Mouse (Mus musculus) liver, embryonic 14.5 days (tissue): Measurements from ENCODE around the gene Fmnl2. TPM values are rescaled to one million over a fixed set of nuclear protein-coding genes. Genes with fewer than 3 reads are reported as not detected.

Source experiments
- ATAC-seq: fragments of 200-750 bp; cut with Nextera tagmentation; 2 replicates; pipeline ENCODE4 v1.8.0; 2017; ENCODE audit warnings: moderate number of reproducible peaks, mild to moderate bottlenecking, moderate library complexity; ENCODE audit not compliant: insufficient read depth
- DNase-seq, 3 experiments: peaks; one replicate each; pipeline ENCODE4 v3.0.0-alpha.2; 2012 to 2013; ENCODE audit warnings: low read depth in 3 of 3, low spot score in 3 of 3
- H3K27ac ChIP-seq: fragments of 300-500 bp; sonication (generic); 2 replicates; pipeline ENCODE4 v1.5.1; 2014; ENCODE audit warnings: moderate library complexity, mild to moderate bottlenecking, control low read depth, inconsistent platforms
- H3K27me3 ChIP-seq: fragments of 300-500 bp; sonication (generic); 2 replicates; pipeline ENCODE4 v1.6.1; 2014; ENCODE audit warnings: mild to moderate bottlenecking, low read length, moderate library complexity; ENCODE audit not compliant: control insufficient read depth, insufficient read depth
- H3K36me3 ChIP-seq: fragments of 300-500 bp; sonication (generic); replicated peaks from 2 replicates; pipeline ENCODE4 v1.6.1; 2014; ENCODE audit warnings: low read depth; ENCODE audit not compliant: control insufficient read depth, insufficient read depth
- H3K4me1 ChIP-seq, 2 experiments: fragments of 200-500 bp in 1 of 2; fragments of 300-500 bp in 1 of 2; sonication (generic) in 1 of 2; replicated peaks; 2 replicates each; pipeline ENCODE4 v1.6.1; 2012 to 2014; ENCODE audit warnings: antibody characterized with exemption in 1 of 2, inconsistent platforms in 1 of 2, low read length in 1 of 2; ENCODE audit not compliant: control insufficient read depth in 2 of 2, insufficient read depth in 2 of 2
- H3K4me2 ChIP-seq: fragments of 300-500 bp; sonication (generic); 2 replicates; pipeline ENCODE4 v1.6.1; 2014; ENCODE audit warnings: low read depth, mild to moderate bottlenecking, control low read depth, moderate library complexity
- H3K4me3 ChIP-seq, 2 experiments: fragments of 200-500 bp in 1 of 2; fragments of 300-500 bp in 1 of 2; sonication (generic) in 1 of 2; 2 replicates each; pipeline ENCODE4 v1.5.1; 2012 to 2014; ENCODE audit warnings: low read depth in 2 of 2, low read length in 2 of 2, mild to moderate bottlenecking in 2 of 2, control low read depth in 1 of 2, inconsistent platforms in 1 of 2, moderate library complexity in 1 of 2; ENCODE audit not compliant: insufficient read depth in 1 of 2
- H3K9ac ChIP-seq: fragments of 300-500 bp; sonication (generic); replicated peaks from 2 replicates; pipeline ENCODE4 v1.6.1; 2014; ENCODE audit warnings: mild to moderate bottlenecking, control low read depth, moderate library complexity
- H3K9me3 ChIP-seq: fragments of 300-500 bp; sonication (generic); 2 replicates; pipeline ENCODE4 v1.6.1; 2016; ENCODE audit warnings: low read length, mixed read lengths; ENCODE audit not compliant: control insufficient read depth
- CTCF ChIP-seq: IDR thresholded peaks from 2 replicates; pipeline ENCODE4 v1.5.1; 2016; ENCODE audit warnings: antibody characterized with exemption, low read depth, control low read depth
- EP300 ChIP-seq: IDR thresholded peaks from 2 replicates; pipeline ENCODE4 v1.6.1; 2016; ENCODE audit warnings: antibody characterized with exemption, low read depth
- WGBS: fragments of 180-500 bp; shearing (Covaris S2); extraction: QIAGEN DNeasy Blood & Tissue Kit; methylation state at CpG from one replicate; pipeline ENCODE4 v1.1.7; 2014; ENCODE audit not compliant: insufficient replicate concordance; 5-methylcytosine and 5-hydroxymethylcytosine counted together
- polyA plus RNA-seq, 2 experiments: library from polyadenylated mRNA; depleted of rRNA in 1 of 2; stranded (reverse) in 1 of 2; unstranded in 1 of 2; fragments of >200 nt; fragmentation: Nextera tagmentation in 1 of 2; extraction: Ambion mirVana in 1 of 2; gene quantifications; 2 replicates each; pipeline versions ENCODE4 v1.2.1 to v1.2.3; 2012 to 2014

Fmnl2 gene
- polyA plus RNA-seq, 2 experiments: 0.39 to 0.79 TPM

- H3K4me3 ChIP-seq: no peak overlapping the region
- no peak overlapping the region for H3K9ac ChIP-seq
- no peak for ATAC-seq
These were observed 121.7 kb downstream of the Fmnl2 start for GRCm38 (mm10) chr2:52979280-52979763.

GRCm38 (mm10) chr2:52981126-52981525 lies 123.5 kb downstream of the Fmnl2 start:
- no peaks in the 10 kb centered on the region for H3K27me3 ChIP-seq
- DNase-seq (no peak), ATAC-seq (no peak)
- H3K27ac ChIP-seq: no peak overlapping the region
- WGBS: 67% methylated on average over 7 of the region's 7 CpGs
- H3K9ac ChIP-seq: no peak overlapping the region
- TF ChIP-seq CTCF (no peak), EP300 (no peak)
- H3K36me3 ChIP-seq: no peaks in the 10 kb centered on the region
- H3K9me3 ChIP-seq: no peaks in the 10 kb centered on the region
- no peaks in the 10 kb centered on the region; a peak in 1 of 4 replicates for H3K4me1 ChIP-seq
- no peak overlapping the region for H3K4me2 ChIP-seq
- no peak overlapping the region for H3K4me3 ChIP-seq

More at GRCm38 (mm10) chr2:52979280-52979763, 121.7 kb downstream of the Fmnl2 start:
- TF ChIP-seq CTCF: no peak
- no peak for TF ChIP-seq EP300
- Histone ChIP-seq H3K4me2 (no peak overlapping the region), H3K4me1 (no peaks in the 10 kb centered on the region), H3K9me3 (no peaks in the 10 kb centered on the region), H3K36me3 (no peaks in the 10 kb centered on the region), H3K27ac (no peak overlapping the region), H3K27me3 (no peaks in the 10 kb centered on the region)
- 48% methylated on average over 4 of the region's 4 CpGs for WGBS
- DNase-seq: no peak

GRCm38 (mm10) chr2:52981595-52981994 lies 123.9 kb downstream of the Fmnl2 start:
- no peaks in the 10 kb centered on the region for H3K27me3 ChIP-seq
- H3K4me2 ChIP-seq: no peak overlapping the region
- H3K4me3 ChIP-seq: no peak overlapping the region
- H3K36me3 ChIP-seq: no peaks in the 10 kb centered on the region
- WGBS: 68% methylated on average over 8 of the region's 8 CpGs
- H3K9me3 ChIP-seq: no peaks in the 10 kb centered on the region
- no peaks in the 10 kb centered on the region; a peak in 1 of 4 replicates for H3K4me1 ChIP-seq
- ATAC-seq (no peak), DNase-seq (no peak)
- no peak overlapping the region for H3K9ac ChIP-seq
- TF ChIP-seq CTCF (no peak), EP300 (no peak)
- no peak overlapping the region for H3K27ac ChIP-seq

GRCm38 (mm10) chr2:52982502-52982901 lies 124.8 kb downstream of the Fmnl2 start:
- ATAC-seq: no peak
- no peak for TF ChIP-seq CTCF
- TF ChIP-seq EP300: no peak
- Histone ChIP-seq H3K27ac (no peak overlapping the region), H3K27me3 (no peaks in the 10 kb centered on the region), H3K4me3 (no peak overlapping the region), H3K36me3 (no peaks in the 10 kb centered on the region), H3K9ac (no peak overlapping the region), H3K4me1 (peaks cover 0 to 1% of the 10 kb centered on the region in 2 experiments; a peak in 1 of 4 replicates), H3K4me2 (no peak overlapping the region), H3K9me3 (no peaks in the 10 kb centered on the region)
- no peak for DNase-seq
- WGBS: 69% methylated on average over 3 of the region's 3 CpGs

GRCm38 (mm10) chr2:52984556-52984955 lies 126.9 kb downstream of the Fmnl2 start:
- Histone ChIP-seq H3K9ac (no peak overlapping the region), H3K36me3 (no peaks in the 10 kb centered on the region), H3K27ac (no peak overlapping the region), H3K27me3 (no peaks in the 10 kb centered on the region), H3K4me1 (peaks cover 0 to 3% of the 10 kb centered on the region in 2 experiments; a peak in 1 of 4 replicates), H3K9me3 (no peaks in the 10 kb centered on the region), H3K4me2 (no peak overlapping the region), H3K4me3 (no peak overlapping the region)
- DNase-seq: no peak
- no peak for ATAC-seq
- 73% methylated on average over 1 of the region's 1 CpGs for WGBS
- TF ChIP-seq EP300 (no peak), CTCF (no peak)
